9 mouse cellular contexts compared by ENCODE assay signal in the genomic region with DNA sequence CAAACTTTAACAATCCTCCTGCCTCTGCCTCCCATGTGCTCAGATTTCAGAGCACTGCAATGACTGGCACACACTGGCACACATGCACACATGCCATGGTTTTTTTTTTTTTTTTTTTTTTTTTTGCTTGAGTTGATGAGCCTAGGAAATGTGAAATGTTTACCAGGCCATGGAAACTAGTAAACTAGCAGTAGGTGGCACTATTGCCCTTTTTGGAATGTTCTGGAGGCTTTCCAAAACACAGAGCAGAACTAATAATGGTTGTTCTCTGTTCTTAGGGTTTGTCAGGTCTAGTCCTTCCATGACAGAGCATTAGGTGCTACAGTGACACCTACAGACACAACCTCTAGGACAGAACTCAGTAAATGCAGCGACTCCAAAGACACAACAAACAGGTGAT. TPM values are rescaled to one million over a fixed set of nuclear protein-coding genes. Genes with fewer than 3 reads are reported as not detected.
A peak's percentile ranks its signal among the peaks of the same experiment; 100 is the strongest.
DNase-seq lines count a peak whose midpoint lies in the region; ATAC-seq lines count a peak whose summit lies in the region.
"Had no signal": no experiment of that assay in that cellular context is flagged by ENCODE, and none has a peak within 500 bp of the region (broad histone marks: within the 10 kb centered on the region; RNA-seq: fewer than 3 reads in every experiment).

No protein-coding gene starts in this region.

- peaks cover 47% of the 10 kb centered on the region for H3K36me3 ChIP-seq in hindbrain, embryonic 15.5 days
- 0 out of 2 replicates have a peak, but pooled peaks cover 2% of the 10 kb centered on the region for H3K36me3 ChIP-seq in hindbrain, embryonic 11.5 days (ENCODE audit: control insufficient read depth, insufficient read depth, low read length)

- H3K27ac ChIP-seq in hindbrain, embryonic 15.5 days (replicated peaks): no peak overlapping the region
- no peak overlapping the region for H3K27ac ChIP-seq in hindbrain, embryonic 11.5 days (ENCODE audit: low read depth, low read length)
- H3K27ac ChIP-seq: neural tube, embryonic 12.5 days had no signal

- H3K9ac ChIP-seq in hindbrain, embryonic 15.5 days: no peak overlapping the region
- H3K9ac ChIP-seq in hindbrain, embryonic 11.5 days (ENCODE audit: low read depth, low read length): no peak overlapping the region
- H3K9ac ChIP-seq: neural tube, embryonic 12.5 days had no signal

- H3K4me1 ChIP-seq in hindbrain, embryonic 15.5 days (replicated peaks): no peaks in the 10 kb centered on the region
- H3K4me1 ChIP-seq in hindbrain, embryonic 11.5 days (replicated peaks; ENCODE audit: control insufficient read depth, insufficient read depth, low read length): no peaks in the 10 kb centered on the region
- H3K4me1 ChIP-seq: neural tube, embryonic 12.5 days had no signal

- 79% methylated on average over 1 of the region's 1 CpGs for WGBS in hindbrain, embryonic 15.5 days
- WGBS in hindbrain, embryonic 11.5 days: 78% methylated on average over 1 of the region's 1 CpGs

- no peak overlapping the region for H3K4me2 ChIP-seq in hindbrain, embryonic 15.5 days
- H3K4me2 ChIP-seq in hindbrain, embryonic 11.5 days (replicated peaks; ENCODE audit: low read depth, low read length): no peak overlapping the region
- H3K4me2 ChIP-seq: neural tube, embryonic 12.5 days had no signal

- H3K4me3 ChIP-seq in hindbrain, embryonic 15.5 days: no peak overlapping the region
- no peak overlapping the region for H3K4me3 ChIP-seq in hindbrain, embryonic 11.5 days (ENCODE audit: low read depth, low read length)
- H3K4me3 ChIP-seq: neural tube, embryonic 12.5 days had no signal

- H3K9me3 ChIP-seq in hindbrain, embryonic 15.5 days: no peaks in the 10 kb centered on the region
- H3K9me3 ChIP-seq in hindbrain, embryonic 11.5 days (ENCODE audit: control insufficient read depth, low read length): no peaks in the 10 kb centered on the region
- H3K9me3 ChIP-seq: neural tube, embryonic 12.5 days had no signal

- ATAC-seq in hindbrain, embryonic 15.5 days (ENCODE audit: low FRiP score, low read depth): peak; percentile 45; the same call in 1 of the 2 replicates
- ATAC-seq in hindbrain, embryonic 11.5 days (ENCODE audit: low FRiP score): no peak

- H3K27me3 ChIP-seq in hindbrain, embryonic 15.5 days: no peaks in the 10 kb centered on the region
- H3K27me3 ChIP-seq in hindbrain, embryonic 11.5 days (ENCODE audit: control insufficient read depth, insufficient read depth, low read length): no peaks in the 10 kb centered on the region
- H3K27me3 ChIP-seq: neural tube, embryonic 12.5 days had no signal

- no peak for DNase-seq in hindbrain, embryonic 11.5 days (ENCODE audit: low spot score)
- DNase-seq in urinary bladder, postnatal 36 days (ENCODE audit: low spot score in 2 of 2): peak; percentile 3 to 5
- no peak for DNase-seq in urinary bladder, postnatal 4 days (ENCODE audit: low spot score in 2 of 2)
- peak; percentile 26 for DNase-seq in cerebellum, adult 9-11 months
- peak; percentile 58 for DNase-seq in naive thymus-derived CD4-positive, alpha-beta T cell, adult 2 months (ENCODE audit: low read depth)
- no peak for DNase-seq in urinary bladder, postnatal 25 days (ENCODE audit: low spot score)
- no peak for DNase-seq in right cerebral cortex, postnatal 4 days

RNA-seq across cellular contexts. Expression of a gene that starts 33.9 kb away (rescaled TPM):
- polyA plus RNA-seq in hindbrain, embryonic 15.5 days (2015; fragmentation: Nextera tagmentation; extraction: Ambion mirVana): 34.2 and 35.5 TPM in 2 replicates
- 41.3 and 43.6 TPM in 2 replicates for polyA plus RNA-seq in hindbrain, embryonic 11.5 days (2014; fragmentation: Nextera tagmentation; extraction: Ambion mirVana)

Comparison
In these comparisons a context has a peak if more than half of its experiments do, and no peak if none do; other contexts are left out.
1. DNase-seq: peak in urinary bladder, postnatal 36 days (2 of 2), cerebellum, adult 9-11 months (single experiment) and naive thymus-derived CD4-positive, alpha-beta T cell, adult 2 months (single experiment); none in hindbrain, embryonic 11.5 days (single experiment), urinary bladder, postnatal 4 days (0 of 2), urinary bladder, postnatal 25 days (single experiment) and right cerebral cortex, postnatal 4 days (single experiment).